Mouse (Mus musculus) E14TG2a.4 (cell line): ENCODE measurements around the gene Exosc5.

Source experiments
- H3K27me3 ChIP-seq: 2 replicates; pipeline ENCODE4 v1.6.1; 2014; ENCODE audit warnings: low read length, control low read depth; ENCODE audit not compliant: insufficient read depth
- H3K36me3 ChIP-seq: 2 replicates; pipeline ENCODE4 v1.6.1; 2014; ENCODE audit warnings: low read length, control low read depth; ENCODE audit not compliant: insufficient read depth
- H3K4me1 ChIP-seq: replicated peaks from 2 replicates; pipeline ENCODE4 v1.6.1; 2014; ENCODE audit warnings: low read depth, low read length, control low read depth
- H3K4me3 ChIP-seq: replicated peaks from 2 replicates; pipeline ENCODE4 v1.5.1; 2014; ENCODE audit warnings: mild to moderate bottlenecking, low read length
- H3K9me3 ChIP-seq: 2 replicates; pipeline ENCODE4 v1.6.1; 2014; ENCODE audit warnings: low read length, control low read depth
- CTCF ChIP-seq: conservative IDR thresholded peaks from 2 replicates; pipeline ENCODE4 v1.5.1; 2014; ENCODE audit warnings: low read length
- NANOG ChIP-seq: IDR thresholded peaks from 2 replicates; pipeline ENCODE4 v1.6.1; 2014; ENCODE audit warnings: borderline replicate concordance, low read length, mixed read lengths
- POU5F1 ChIP-seq: IDR thresholded peaks from 2 replicates; pipeline ENCODE4 v1.6.1; 2014; ENCODE audit warnings: low read length, borderline replicate concordance

The Exosc5 gene

DNA sequence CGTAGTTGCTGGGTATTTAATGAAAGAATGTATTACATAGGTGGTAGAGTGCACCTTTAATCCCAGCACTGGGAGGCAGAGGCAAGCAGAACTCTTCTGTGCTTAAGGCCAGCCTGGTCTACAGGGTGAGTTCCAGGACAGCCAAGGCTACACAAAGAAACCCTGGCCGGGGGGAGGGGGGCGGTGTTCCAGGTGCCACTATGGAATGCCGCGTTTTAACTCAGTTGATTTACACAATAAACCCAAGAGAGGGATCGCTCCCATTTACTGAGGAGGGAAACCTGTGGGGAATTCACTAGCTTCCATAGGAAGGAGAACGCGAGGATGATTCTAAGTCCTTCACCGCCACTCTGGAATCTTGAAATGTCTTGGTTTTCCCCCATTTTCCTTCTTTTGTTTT is 10.7 kb downstream of the Exosc5 start:
- peak overlapping the region; percentile 63 for H3K4me3 ChIP-seq
- peaks cover 17% of the 10 kb centered on the region for H3K27me3 ChIP-seq
- H3K4me1 ChIP-seq: peaks cover 80% of the 10 kb centered on the region
- no peak for TF ChIP-seq NANOG
- TF ChIP-seq CTCF: no peak
- TF ChIP-seq POU5F1: no peak
- H3K36me3 ChIP-seq: peaks cover 73% of the 10 kb centered on the region
- H3K9me3 ChIP-seq: no peaks in the 10 kb centered on the region

DNA sequence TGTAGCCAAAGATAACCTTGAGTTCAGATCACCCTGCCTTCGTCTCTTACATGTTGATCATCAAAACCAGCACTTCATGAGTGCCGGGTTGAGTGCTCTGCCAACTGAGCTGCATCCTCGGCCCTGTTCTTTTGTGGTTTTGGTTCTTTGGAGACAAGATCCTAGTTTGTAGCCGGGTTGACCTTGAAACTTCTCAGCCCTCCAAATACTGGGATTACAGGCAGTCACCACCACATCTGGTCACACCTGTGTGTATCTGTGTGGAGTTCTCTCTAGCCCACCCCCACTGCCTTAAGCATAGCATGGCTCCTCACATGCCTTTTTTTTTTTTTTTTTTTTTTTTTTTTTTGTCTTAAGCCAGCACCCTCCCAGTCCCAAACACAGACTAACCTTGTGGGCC is 11.1 kb downstream of the Exosc5 start:
- Histone ChIP-seq H3K36me3 (peaks cover 68% of the 10 kb centered on the region), H3K4me3 (peak overlapping the region; percentile 63), H3K4me1 (peaks cover 80% of the 10 kb centered on the region), H3K27me3 (peaks cover 22% of the 10 kb centered on the region), H3K9me3 (no peaks in the 10 kb centered on the region)
- TF ChIP-seq CTCF (no peak), NANOG (no peak; the same call in 1 of the 2 replicates), POU5F1 (no peak)

DNA sequence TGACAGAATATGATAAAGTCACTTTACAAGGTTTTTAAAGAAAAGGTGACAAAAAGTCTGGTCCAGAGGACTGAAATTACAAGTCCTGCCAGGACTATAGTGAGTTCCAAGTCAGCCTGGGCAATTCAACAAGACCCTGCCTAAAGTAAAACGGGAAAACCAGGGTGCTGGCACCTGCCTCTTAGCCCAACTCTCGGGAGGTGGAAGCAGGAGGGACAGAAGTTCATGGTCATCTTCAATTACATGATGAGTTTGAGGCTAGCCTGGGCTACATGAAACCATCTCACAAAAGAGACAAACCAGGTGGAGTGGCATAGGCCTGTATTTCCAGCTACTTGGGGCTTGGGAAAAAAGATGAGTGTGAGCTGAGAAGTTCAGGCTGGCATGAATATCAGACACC is 12.7 kb downstream of the Exosc5 start:
- H3K9me3 ChIP-seq: no peaks in the 10 kb centered on the region
- no peak overlapping the region for H3K4me3 ChIP-seq
- TF ChIP-seq CTCF (no peak), POU5F1 (no peak), NANOG (no peak)
- H3K27me3 ChIP-seq: peaks cover 36% of the 10 kb centered on the region
- peaks cover 75% of the 10 kb centered on the region for H3K4me1 ChIP-seq
- H3K36me3 ChIP-seq: peaks cover 52% of the 10 kb centered on the region

DNA sequence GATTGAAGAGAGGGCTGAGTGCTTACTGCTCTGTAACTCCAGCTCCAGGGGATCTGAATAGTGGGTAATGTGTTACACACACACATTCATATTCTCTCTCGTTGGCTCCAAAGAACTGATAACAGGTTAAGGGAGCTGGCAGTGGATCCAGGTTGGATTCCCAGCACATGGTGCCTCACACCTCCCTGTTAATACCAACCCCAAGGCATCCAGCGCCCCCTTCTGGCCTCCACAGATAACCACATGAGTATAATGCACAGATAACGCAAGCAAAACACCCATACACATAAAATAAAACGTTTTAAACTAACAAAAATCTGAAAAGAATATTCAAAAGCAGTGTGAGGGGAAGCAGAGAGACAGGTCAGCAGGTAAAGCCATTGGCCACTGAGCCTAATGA is 13.5 kb downstream of the Exosc5 start:
- Histone ChIP-seq H3K4me3 (no peak overlapping the region), H3K27me3 (peaks cover 39% of the 10 kb centered on the region), H3K9me3 (no peaks in the 10 kb centered on the region), H3K4me1 (peaks cover 68% of the 10 kb centered on the region), H3K36me3 (peaks cover 45% of the 10 kb centered on the region)
- TF ChIP-seq NANOG: no peak
- TF ChIP-seq CTCF: peak; percentile 73
- no peak for TF ChIP-seq POU5F1

DNA sequence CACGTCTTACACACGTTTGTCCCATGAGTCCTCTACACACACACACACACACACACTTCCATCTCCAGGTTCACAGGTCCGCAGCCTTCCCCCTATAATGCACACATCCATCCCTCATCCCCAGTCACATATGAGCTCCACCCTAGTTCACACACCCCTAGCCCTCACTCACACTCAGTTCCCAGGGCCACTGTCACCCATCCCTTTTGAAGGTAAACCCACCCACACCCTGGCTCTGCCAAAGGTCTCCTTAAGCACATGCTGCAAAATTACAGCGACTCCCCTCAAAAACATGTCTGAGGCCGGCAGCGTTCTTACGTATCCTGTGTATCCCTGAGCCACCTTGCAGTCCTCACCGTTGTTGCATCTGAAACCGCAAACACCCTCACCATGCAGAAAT is 15.3 kb downstream of the Exosc5 start:
- Histone ChIP-seq H3K27me3 (peaks cover 45% of the 10 kb centered on the region), H3K36me3 (peaks cover 26% of the 10 kb centered on the region), H3K9me3 (no peaks in the 10 kb centered on the region), H3K4me3 (peak overlapping the region; percentile 81), H3K4me1 (peaks cover 58% of the 10 kb centered on the region)
- TF ChIP-seq NANOG (no peak), POU5F1 (no peak), CTCF (no peak)

DNA sequence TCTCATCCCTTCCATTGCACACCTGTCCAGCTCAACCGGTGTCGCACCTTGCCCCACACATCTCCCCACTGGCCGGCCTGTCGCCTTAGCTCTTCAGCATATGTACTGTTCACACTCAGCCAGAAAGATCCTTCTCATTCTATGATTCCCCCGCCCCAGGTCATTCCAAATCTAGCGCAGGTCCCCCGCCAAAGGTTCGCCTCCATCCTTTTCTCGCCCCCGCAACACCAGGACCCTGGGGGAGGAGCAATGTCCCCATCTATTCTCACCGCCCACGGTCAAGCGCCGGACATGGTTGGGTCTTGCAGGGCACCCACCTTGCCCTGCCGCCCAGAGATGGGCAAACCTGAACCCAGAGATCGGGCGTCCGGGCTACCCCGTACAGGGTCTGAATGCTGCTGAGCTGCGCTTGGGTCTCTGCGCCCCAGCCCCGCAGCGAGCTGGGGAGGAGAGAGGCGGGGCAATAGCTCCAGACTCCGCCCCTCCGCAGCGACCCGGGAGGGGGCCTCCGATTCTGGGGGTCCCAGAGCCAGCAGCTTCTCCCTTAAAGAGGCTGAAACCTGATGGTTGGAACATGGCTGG is 15.8 kb downstream of the Exosc5 start, which contains the start of gene Tmem91:
TSS of gene Tmem91 (minus strand) at position 448 of the 582 bp plus-strand sequence.
- peaks cover 24% of the 10 kb centered on the region for H3K36me3 ChIP-seq
- TF ChIP-seq NANOG (no peak), POU5F1 (no peak), CTCF (no peak)
- peak within 1 kb of the TSS; percentile 81 for H3K4me3 ChIP-seq
- peaks cover 53% of the 10 kb centered on the region for H3K4me1 ChIP-seq
- H3K27me3 ChIP-seq: peaks cover 46% of the 10 kb centered on the region
- H3K9me3 ChIP-seq: no peaks in the 10 kb centered on the region

DNA sequence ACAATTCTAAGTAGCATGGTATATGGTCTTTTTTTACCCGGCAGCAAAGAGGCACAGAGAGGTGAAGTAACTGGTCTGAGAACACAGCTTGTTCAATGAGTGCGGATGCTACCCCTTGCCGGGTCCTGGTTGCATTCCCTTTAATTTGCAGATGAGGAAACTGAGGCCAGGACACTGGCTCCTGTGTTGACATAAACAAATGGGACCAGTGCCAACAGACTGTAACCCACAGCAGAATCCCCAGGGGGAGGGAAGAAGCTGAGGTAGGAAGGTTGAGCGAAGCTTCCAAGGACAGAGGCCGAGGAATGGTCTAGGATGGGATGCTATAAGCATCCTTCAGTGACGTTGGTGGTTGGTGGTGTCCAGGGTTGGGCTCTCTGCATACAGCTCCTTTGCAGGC is 16.4 kb downstream of the Exosc5 start:
- H3K27me3 ChIP-seq: peaks cover 46% of the 10 kb centered on the region
- no peaks in the 10 kb centered on the region for H3K9me3 ChIP-seq
- TF ChIP-seq CTCF (no peak), NANOG (no peak), POU5F1 (no peak)
- H3K4me1 ChIP-seq: peaks cover 53% of the 10 kb centered on the region
- peak overlapping the region; percentile 81 for H3K4me3 ChIP-seq
- H3K36me3 ChIP-seq: peaks cover 22% of the 10 kb centered on the region

DNA sequence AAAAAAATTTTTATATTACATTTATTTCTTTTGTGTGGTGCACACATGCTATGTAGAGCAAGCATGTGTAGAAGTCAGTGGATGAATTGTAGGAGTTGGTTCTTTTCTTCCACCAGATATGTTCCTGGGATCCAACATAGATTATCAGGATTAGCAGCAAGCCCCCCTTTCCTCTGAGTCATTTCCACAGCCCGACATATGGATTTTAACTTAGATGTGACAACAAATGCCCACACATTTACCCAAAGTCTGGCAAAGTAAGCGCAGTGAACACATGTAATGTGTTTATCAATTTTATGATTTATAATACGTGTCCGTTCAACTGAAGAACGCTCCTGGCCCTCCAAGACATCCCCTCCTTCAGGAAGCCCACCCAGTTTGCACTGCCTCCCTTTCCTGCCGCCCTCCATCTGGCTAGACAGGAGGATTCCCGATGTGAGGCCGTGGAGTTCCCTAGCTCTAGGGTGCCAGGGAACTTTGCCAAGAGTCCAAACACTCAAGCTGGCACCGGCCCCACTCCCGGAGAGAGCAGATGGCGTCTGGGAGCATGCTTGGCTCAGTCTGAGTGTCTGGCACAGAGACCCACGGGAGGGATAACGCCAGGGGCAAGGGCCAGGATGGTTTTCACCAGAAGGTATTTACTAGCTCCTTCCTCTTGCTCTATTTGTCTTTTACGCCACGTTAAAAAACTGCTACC is 17.3 kb downstream of the Exosc5 start:
- no peak for TF ChIP-seq CTCF
- TF ChIP-seq NANOG: no peak
- TF ChIP-seq POU5F1: no peak
- no peak overlapping the region for H3K4me3 ChIP-seq
- H3K4me1 ChIP-seq: peaks cover 48% of the 10 kb centered on the region
- H3K36me3 ChIP-seq: peaks cover 14% of the 10 kb centered on the region
- H3K9me3 ChIP-seq: no peaks in the 10 kb centered on the region
- H3K27me3 ChIP-seq: peaks cover 46% of the 10 kb centered on the region

DNA sequence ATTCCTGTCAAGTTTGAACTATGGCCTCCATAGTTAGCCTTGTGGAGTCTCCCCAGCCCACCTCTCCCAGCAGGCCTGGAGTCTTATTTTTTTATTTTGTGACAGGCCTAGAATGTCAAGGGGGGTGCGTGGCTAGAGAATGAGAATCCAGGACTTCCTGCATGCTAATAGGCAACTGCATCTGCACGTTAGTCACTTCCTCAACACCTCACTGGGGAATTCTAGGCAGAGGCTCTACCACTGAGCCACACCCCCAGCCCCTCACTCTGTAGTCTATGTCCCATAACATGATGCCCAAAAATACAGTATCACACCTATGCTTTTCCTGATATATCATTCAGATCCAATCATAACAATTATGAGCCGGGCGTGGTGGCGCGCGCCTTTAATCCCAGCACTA is 18.0 kb downstream of the Exosc5 start:
- H3K9me3 ChIP-seq: no peaks in the 10 kb centered on the region
- no peak overlapping the region for H3K4me3 ChIP-seq
- peaks cover 48% of the 10 kb centered on the region for H3K4me1 ChIP-seq
- peaks cover 6% of the 10 kb centered on the region for H3K36me3 ChIP-seq
- peaks cover 46% of the 10 kb centered on the region for H3K27me3 ChIP-seq
- no peak for TF ChIP-seq NANOG
- TF ChIP-seq CTCF: no peak
- TF ChIP-seq POU5F1: no peak
